Mouse (Mus musculus) MEL (cell line): ENCODE data around the gene Tmub1. TPM values are rescaled to one million over a fixed set of nuclear protein-coding genes. Genes with fewer than 3 reads are reported as not detected.

ENCODE experiments used
- DNase-seq: peaks from one replicate; pipeline ENCODE4 v3.0.0; 2011; ENCODE audit warnings: low read depth, low spot score
- H3K27ac ChIP-seq: 2 replicates; pipeline ENCODE4 v1.5.1; 2012; ENCODE audit warnings: low read depth, mild to moderate bottlenecking, control low read depth, low read length, moderate library complexity; ENCODE audit not compliant: control insufficient read depth
- H3K27me3 ChIP-seq, 2 experiments: fragments of 150-350 bp in 1 of 2; sonication (generic) in 1 of 2; 2 replicates each; pipeline ENCODE4 v1.6.1; 2012; ENCODE audit warnings: low read length in 2 of 2, mild to moderate bottlenecking in 2 of 2, improper control_type of control experiment in 1 of 2, moderate library complexity in 1 of 2; ENCODE audit not compliant: insufficient read depth in 2 of 2, control insufficient read depth in 1 of 2
- H3K36me3 ChIP-seq, 2 experiments: 2 replicates each; pipeline ENCODE4 v1.6.1; 2012 to 2014; ENCODE audit warnings: low read length in 2 of 2, improper control_type of control experiment in 1 of 2, inconsistent platforms in 1 of 2, mild to moderate bottlenecking in 1 of 2; ENCODE audit not compliant: insufficient read depth in 2 of 2, control insufficient read depth in 1 of 2
- H3K4me1 ChIP-seq, 2 experiments: fragments of 150-350 bp in 1 of 2; sonication (generic) in 1 of 2; 2 replicates each; pipeline ENCODE4 v1.6.1; 2012; ENCODE audit warnings: low read length in 2 of 2, improper control_type of control experiment in 1 of 2, mild to moderate bottlenecking in 1 of 2; ENCODE audit not compliant: insufficient read depth in 2 of 2, control insufficient read depth in 1 of 2
- H3K4me3 ChIP-seq, 2 experiments: fragments of 150-350 bp in 1 of 2; sonication (generic) in 1 of 2; 2 replicates each; pipeline ENCODE4 v1.5.1; 2012; ENCODE audit warnings: low read depth in 2 of 2, low read length in 2 of 2, mild to moderate bottlenecking in 2 of 2, moderate library complexity in 2 of 2, control low read depth in 1 of 2, improper control_type of control experiment in 1 of 2; ENCODE audit not compliant: control insufficient read depth in 1 of 2, insufficient read depth in 1 of 2
- H3K79me2 ChIP-seq: 2 replicates; pipeline ENCODE4 v1.6.1; 2012; ENCODE audit warnings: mild to moderate bottlenecking, low read length, moderate library complexity; ENCODE audit not compliant: control insufficient read depth, poor library complexity, insufficient read depth
- H3K9ac ChIP-seq: 2 replicates; pipeline ENCODE4 v1.6.1; 2012; ENCODE audit warnings: low read depth, mild to moderate bottlenecking, control low read depth, low read length, moderate library complexity; ENCODE audit not compliant: control insufficient read depth, poor library complexity, severe bottlenecking
- H3K9me3 ChIP-seq: fragments of 150-350 bp; sonication (generic); replicated peaks from 2 replicates; pipeline ENCODE4 v1.6.1; 2012; ENCODE audit warnings: mild to moderate bottlenecking, low read length, improper control_type of control experiment, moderate library complexity; ENCODE audit not compliant: insufficient read depth
- BHLHE40 ChIP-seq: IDR thresholded peaks from 2 replicates; pipeline ENCODE4 v1.6.1; 2012; ENCODE audit warnings: low read depth, mild to moderate bottlenecking, inconsistent platforms, low read length, improper control_type of control experiment, borderline replicate concordance
- CHD1 ChIP-seq: IDR thresholded peaks from 2 replicates; pipeline ENCODE4 v1.6.1; 2012; ENCODE audit warnings: low read depth, mild to moderate bottlenecking, inconsistent platforms, low read length, improper control_type of control experiment
- CHD2 ChIP-seq: IDR thresholded peaks from 2 replicates; pipeline ENCODE4 v1.6.1; 2011; ENCODE audit warnings: low read length, improper control_type of control experiment
- CTCF ChIP-seq, 3 experiments: IDR thresholded peaks in 2 of 3; conservative IDR thresholded peaks in 1 of 3; 2 replicates each; pipeline ENCODE4 v1.5.1; 2011 to 2012; ENCODE audit warnings: low read length in 3 of 3, low read depth in 2 of 3, mild to moderate bottlenecking in 2 of 3, improper control_type of control experiment in 1 of 3, inconsistent platforms in 1 of 3, mixed read lengths in 1 of 3, moderate library complexity in 1 of 3; ENCODE audit not compliant: control insufficient read depth in 1 of 3, insufficient read depth in 1 of 3, poor library complexity in 1 of 3, severe bottlenecking in 1 of 3
- ELF1 ChIP-seq: IDR thresholded peaks from 2 replicates; pipeline ENCODE4 v1.6.1; 2014; ENCODE audit warnings: low read depth, mild to moderate bottlenecking, inconsistent platforms, low read length, improper control_type of control experiment, moderate library complexity
- EP300 ChIP-seq, 2 experiments: IDR thresholded peaks; 2 replicates each; pipeline ENCODE4 v1.6.1; 2011; ENCODE audit warnings: improper control_type of control experiment in 2 of 2, low read length in 2 of 2, low read depth in 1 of 2, mild to moderate bottlenecking in 1 of 2
- ETS1 ChIP-seq: IDR thresholded peaks from 2 replicates; pipeline ENCODE4 v1.6.1; 2012; ENCODE audit warnings: low read depth, mild to moderate bottlenecking, inconsistent platforms, low read length, improper control_type of control experiment, moderate library complexity
- GABPA ChIP-seq: IDR thresholded peaks from 2 replicates; pipeline ENCODE4 v1.6.1; 2012; ENCODE audit warnings: low read depth, mild to moderate bottlenecking, inconsistent platforms, low read length, improper control_type of control experiment, moderate library complexity
- GATA1 ChIP-seq: IDR thresholded peaks from 2 replicates; pipeline ENCODE4 v1.6.1; 2011; ENCODE audit warnings: low read depth, low read length, improper control_type of control experiment
- JUND ChIP-seq: IDR thresholded peaks from 2 replicates; pipeline ENCODE4 v1.6.1; 2011; ENCODE audit warnings: low read depth, mild to moderate bottlenecking, improper control_type of control experiment, low read length
- KAT2A ChIP-seq: conservative IDR thresholded peaks from 2 replicates; pipeline ENCODE4 v1.6.1; 2012; ENCODE audit warnings: low read depth, low read length, improper control_type of control experiment, inconsistent platforms
- MAFK ChIP-seq: IDR thresholded peaks from 2 replicates; pipeline ENCODE4 v1.6.1; 2011; ENCODE audit warnings: low read depth, mild to moderate bottlenecking, low read length, improper control_type of control experiment, borderline replicate concordance
- MEF2A ChIP-seq: IDR thresholded peaks from 2 replicates; pipeline ENCODE4 v1.6.1; 2014; ENCODE audit warnings: low read depth, mild to moderate bottlenecking, inconsistent platforms, low read length, improper control_type of control experiment; ENCODE audit not compliant: poor library complexity, insufficient replicate concordance, severe bottlenecking; ENCODE audit errors: extremely low read depth
- NELFE ChIP-seq: IDR thresholded peaks from 2 replicates; pipeline ENCODE4 v1.6.1; 2011; ENCODE audit warnings: low read depth, low read length, improper control_type of control experiment
- POLR2A ChIP-seq, 2 experiments: IDR thresholded peaks; 2 replicates each; pipeline ENCODE4 v1.6.1; 2011 to 2012; ENCODE audit warnings: low read length in 2 of 2, mild to moderate bottlenecking in 2 of 2, control low read depth in 1 of 2, improper control_type of control experiment in 1 of 2, low read depth in 1 of 2, moderate library complexity in 1 of 2; ENCODE audit not compliant: control insufficient read depth in 1 of 2, insufficient read depth in 1 of 2, poor library complexity in 1 of 2
- POLR2AphosphoS2 ChIP-seq: IDR thresholded peaks from 2 replicates; pipeline ENCODE4 v1.6.1; 2011; ENCODE audit warnings: low read length, improper control_type of control experiment
- POLR2AphosphoS5 ChIP-seq: IDR thresholded peaks from 2 replicates; pipeline ENCODE4 v1.6.1; 2012; ENCODE audit warnings: low read depth, borderline replicate concordance, mild to moderate bottlenecking, inconsistent platforms, low read length, moderate library complexity, mixed read lengths
- RAD21 ChIP-seq: IDR thresholded peaks from 2 replicates; pipeline ENCODE4 v1.6.1; 2011; ENCODE audit warnings: mild to moderate bottlenecking, low read depth, low read length, improper control_type of control experiment
- RCOR1 ChIP-seq: IDR thresholded peaks from 2 replicates; pipeline ENCODE4 v1.6.1; 2012; ENCODE audit warnings: low read depth, mild to moderate bottlenecking, inconsistent platforms, low read length, improper control_type of control experiment
- SMC3 ChIP-seq: IDR thresholded peaks from 2 replicates; pipeline ENCODE4 v1.6.1; 2011; ENCODE audit warnings: low read depth, low read length, improper control_type of control experiment
- TBP ChIP-seq: IDR thresholded peaks from 2 replicates; pipeline ENCODE4 v1.8.0; 2011; ENCODE audit warnings: low read depth, low read length, improper control_type of control experiment
- USF2 ChIP-seq, 2 experiments: IDR thresholded peaks; 2 replicates each; pipeline ENCODE4 v1.6.1; 2011 to 2012; ENCODE audit warnings: improper control_type of control experiment in 2 of 2, low read length in 2 of 2, borderline replicate concordance in 1 of 2, inconsistent platforms in 1 of 2, low read depth in 1 of 2, mild to moderate bottlenecking in 1 of 2; ENCODE audit not compliant: insufficient read depth in 1 of 2
- ZC3H11A ChIP-seq: IDR thresholded peaks from 2 replicates; pipeline ENCODE4 v1.6.1; 2012; ENCODE audit warnings: low read depth, mild to moderate bottlenecking, inconsistent platforms, low read length, improper control_type of control experiment
- ZKSCAN1 ChIP-seq: IDR thresholded peaks from 2 replicates; pipeline ENCODE4 v1.6.1; 2012; ENCODE audit warnings: low read depth, mild to moderate bottlenecking, inconsistent platforms, low read length, improper control_type of control experiment, moderate library complexity
- ZMIZ1 ChIP-seq: IDR thresholded peaks from 2 replicates; pipeline ENCODE4 v1.6.1; 2012; ENCODE audit warnings: low read depth, mild to moderate bottlenecking, inconsistent platforms, low read length, improper control_type of control experiment, moderate library complexity
- polyA plus RNA-seq, 2 experiments: library from polyadenylated mRNA; stranded (reverse) in 1 of 2; unstranded in 1 of 2; fragments of >175 nt in 1 of 2; fragments of >200 nt in 1 of 2; gene quantifications; 2 replicates each; pipeline versions ENCODE4 v1.2.1 to v1.2.4; 2012; ENCODE audit warnings: low replicate concordance in 2 of 2, low read depth in 1 of 2; ENCODE audit not compliant: insufficient read length in 2 of 2, insufficient read depth in 1 of 2, missing spikeins in 1 of 2
- total RNA-seq: library from RNA; depleted of rRNA; stranded (reverse); fragments of 300-350 nt; gene quantifications from 2 replicates; pipeline ENCODE4 v1.2.3, GENCODE M21; 2012

The Tmub1 gene
- total and polyA plus RNA-seq, 3 experiments = 17.8 to 36.0 TPM; not detected in 1

GRCm38 (mm10) chr5:24496756-24497155 lies 49.1 kb upstream of the Tmub1 start:
- no peaks in the 10 kb centered on the region for H3K27me3 ChIP-seq
- no peak for TF ChIP-seq ZKSCAN1
- TF ChIP-seq SMC3 = no peak
- TF ChIP-seq BHLHE40 = no peak
- no peak for TF ChIP-seq GABPA
- TF ChIP-seq MEF2A = no peak
- no peak for TF ChIP-seq ZC3H11A
- no peak for TF ChIP-seq JUND
- no peak for TF ChIP-seq RAD21
- no peak for TF ChIP-seq ZMIZ1
- TF ChIP-seq, all 39 proteins: peak for 0
- Histone ChIP-seq H3K36me3 (peaks cover 0 to 17% of the 10 kb centered on the region in 2 experiments; a peak in 2 of 4 replicates), H3K4me1 (no peaks in the 10 kb centered on the region), H3K27ac (no peak overlapping the region), H3K4me3 (no peak overlapping the region), H3K9ac (no peak overlapping the region), H3K9me3 (no peaks in the 10 kb centered on the region), H3K79me2 (no peaks in the 10 kb centered on the region)
- no peak for DNase-seq

DNA sequence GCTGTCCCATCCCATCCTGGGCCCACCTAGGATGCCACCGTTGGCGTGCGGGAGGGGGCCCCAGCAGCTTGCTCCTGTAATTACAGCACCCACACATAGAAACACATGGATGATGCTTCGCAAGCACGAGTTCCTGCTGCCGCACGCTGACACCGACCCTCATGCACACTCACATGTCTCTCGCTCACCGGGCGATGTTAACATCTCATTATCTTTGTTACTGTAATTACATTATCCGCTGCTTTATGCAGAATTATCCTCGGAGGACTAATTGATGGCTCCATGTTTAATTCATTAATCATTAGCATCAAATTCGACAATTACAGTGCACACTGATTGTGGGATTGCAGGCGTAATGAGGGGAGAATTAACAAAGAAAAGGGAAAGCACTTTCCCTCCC lies 47.4 kb upstream of the Tmub1 start:
- no peaks in the 10 kb centered on the region for H3K4me1 ChIP-seq
- H3K27ac ChIP-seq = no peak overlapping the region
- no peaks in the 10 kb centered on the region for H3K79me2 ChIP-seq
- H3K36me3 ChIP-seq = peaks cover 0 to 19% of the 10 kb centered on the region in 2 experiments; a peak in 2 of 4 replicates
- no peak overlapping the region for H3K4me3 ChIP-seq
- no peaks in the 10 kb centered on the region for H3K27me3 ChIP-seq
- H3K9me3 ChIP-seq = no peaks in the 10 kb centered on the region
- no peak for DNase-seq
- no peak overlapping the region for H3K9ac ChIP-seq
- TF ChIP-seq POLR2A (IDR thresholded peaks at IDR 0.05; ENCODE audit: control insufficient read depth in 1 of 2, insufficient read depth in 1 of 2, low read depth in 1 of 2, low read length in 2 of 2, poor library complexity in 1 of 2) (no peak), POLR2AphosphoS2 (no peak), ELF1 (no peak), KAT2A (no peak), CTCF (IDR thresholded peaks at IDR 0.05 in 2 of 3, conservative IDR thresholded peaks at IDR 0.05 in 1 of 3; ENCODE audit: control insufficient read depth in 1 of 3, insufficient read depth in 1 of 3, low read depth in 2 of 3, low read length in 3 of 3, poor library complexity in 1 of 3, severe bottlenecking in 1 of 3) (no peak), RCOR1 (no peak), CHD1 (no peak), ETS1 (no peak), ZKSCAN1 (no peak), NELFE (no peak), EP300 (IDR thresholded peaks at IDR 0.05; ENCODE audit: low read depth in 1 of 2, low read length in 2 of 2) (no peak), CHD2 (no peak), JUND (no peak), USF2 (IDR thresholded peaks at IDR 0.05; ENCODE audit: borderline replicate concordance in 1 of 2, insufficient read depth in 1 of 2, low read depth in 1 of 2, low read length in 2 of 2) (no peak), RAD21 (no peak), MAFK (no peak), TBP (no peak), POLR2AphosphoS5 (no peak), GATA1 (no peak)
